Mouse (Mus musculus) midbrain, embryonic 13.5 days (tissue): ENCODE data around the gene Dock11. TPM values are rescaled to one million over a fixed set of nuclear protein-coding genes. Genes with fewer than 3 reads are reported as not detected.

Experiments used
- ATAC-seq: fragments of 200-750 bp; cut with Nextera tagmentation; 2 replicates; pipeline ENCODE4 v1.8.0; 2017; ENCODE audit warnings: mild to moderate bottlenecking, moderate TSS enrichment, moderate library complexity
- H3K27ac ChIP-seq: fragments of 300-500 bp; sonication (generic); 2 replicates; pipeline ENCODE4 v1.5.1; 2015; ENCODE audit warnings: inconsistent platforms, mild to moderate bottlenecking, moderate library complexity
- H3K27me3 ChIP-seq: fragments of 300-500 bp; sonication (generic); 2 replicates; pipeline ENCODE4 v1.6.1; 2015; ENCODE audit warnings: mild to moderate bottlenecking, inconsistent platforms
- H3K36me3 ChIP-seq: fragments of 300-500 bp; sonication (generic); 2 replicates; pipeline ENCODE4 v1.6.1; 2015; ENCODE audit warnings: mild to moderate bottlenecking, inconsistent platforms
- H3K4me1 ChIP-seq: fragments of 300-500 bp; sonication (generic); replicated peaks from 2 replicates; pipeline ENCODE4 v1.6.1; 2015; ENCODE audit warnings: inconsistent platforms
- H3K4me2 ChIP-seq: fragments of 300-500 bp; sonication (generic); replicated peaks from 2 replicates; pipeline ENCODE4 v1.6.1; 2015; ENCODE audit warnings: moderate library complexity, mild to moderate bottlenecking, inconsistent platforms
- H3K4me3 ChIP-seq: fragments of 300-500 bp; sonication (generic); replicated peaks from 2 replicates; pipeline ENCODE4 v1.5.1; 2015; ENCODE audit warnings: mild to moderate bottlenecking, inconsistent platforms
- H3K9ac ChIP-seq: fragments of 300-500 bp; sonication (generic); replicated peaks from 2 replicates; pipeline ENCODE4 v1.6.1; 2015; ENCODE audit warnings: mild to moderate bottlenecking, inconsistent platforms
- H3K9me3 ChIP-seq: fragments of 300-500 bp; sonication (generic); 2 replicates; pipeline ENCODE4 v1.6.1; 2016; ENCODE audit warnings: mild to moderate bottlenecking, inconsistent platforms
- WGBS: fragments of 180-500 bp; shearing (Covaris S2); methylation state at CpG from one replicate; pipeline ENCODE4 v1.1.7; 2015; 5-methylcytosine and 5-hydroxymethylcytosine counted together
- polyA plus RNA-seq: library from polyadenylated mRNA; unstranded; fragments of >200 nt; fragmentation: Nextera tagmentation; extraction: Ambion mirVana; gene quantifications from 2 replicates; pipeline ENCODE4 v1.2.1, GENCODE M21; 2015

Dock11 gene
- polyA plus RNA-seq, 1 experiment from 2014 or later = 16.1 TPM

GRCm38 (mm10) chrX:35920096-35920607, 31.5 kb downstream of the Dock11 start:
- no peaks in the 10 kb centered on the region for H3K36me3 ChIP-seq
- no peak overlapping the region for H3K4me2 ChIP-seq
- H3K27ac ChIP-seq = no peak overlapping the region
- H3K27me3 ChIP-seq = no peaks in the 10 kb centered on the region
- H3K9me3 ChIP-seq = no peaks in the 10 kb centered on the region
- ATAC-seq = no peak
- no peaks in the 10 kb centered on the region for H3K4me1 ChIP-seq
- 87% methylated on average over 3 of the region's 3 CpGs for WGBS
- no peak overlapping the region for H3K4me3 ChIP-seq
- H3K9ac ChIP-seq = no peak overlapping the region

GRCm38 (mm10) chrX:35921922-35922321, 33.3 kb downstream of the Dock11 start:
- no peak for ATAC-seq
- 91% methylated on average over 3 of the region's 3 CpGs for WGBS
- no peaks in the 10 kb centered on the region for H3K9me3 ChIP-seq

GRCm38 (mm10) chrX:35924705-35925264, 36.2 kb downstream of the Dock11 start:
- ATAC-seq = no peak

More at GRCm38 (mm10) chrX:35921922-35922321, 33.3 kb downstream of the Dock11 start:
- Histone ChIP-seq H3K27ac (no peak overlapping the region), H3K9ac (no peak overlapping the region), H3K4me1 (no peaks in the 10 kb centered on the region), H3K27me3 (no peaks in the 10 kb centered on the region), H3K4me3 (no peak overlapping the region), H3K36me3 (no peaks in the 10 kb centered on the region), H3K4me2 (no peak overlapping the region)

GRCm38 (mm10) chrX:35930094-35930933, 41.7 kb downstream of the Dock11 start:
- Histone ChIP-seq H3K27ac (no peak overlapping the region), H3K4me3 (no peak overlapping the region), H3K36me3 (no peaks in the 10 kb centered on the region), H3K4me2 (no peak overlapping the region), H3K9ac (no peak overlapping the region), H3K9me3 (no peaks in the 10 kb centered on the region), H3K27me3 (no peaks in the 10 kb centered on the region), H3K4me1 (no peaks in the 10 kb centered on the region)
- ATAC-seq = no peak
- 85% methylated on average over 9 of the region's 9 CpGs for WGBS

More at GRCm38 (mm10) chrX:35924705-35925264, 36.2 kb downstream of the Dock11 start:
- Histone ChIP-seq H3K4me2 (no peak overlapping the region), H3K9me3 (no peaks in the 10 kb centered on the region), H3K36me3 (no peaks in the 10 kb centered on the region), H3K4me1 (no peaks in the 10 kb centered on the region), H3K4me3 (no peak overlapping the region), H3K9ac (no peak overlapping the region), H3K27ac (no peak overlapping the region), H3K27me3 (no peaks in the 10 kb centered on the region)
- WGBS = 76% methylated on average over 1 of the region's 1 CpGs

- H3K36me3 ChIP-seq = no peaks in the 10 kb centered on the region
- H3K9ac ChIP-seq = no peak overlapping the region
- H3K4me2 ChIP-seq = no peak overlapping the region
- WGBS = 81% methylated on average over 3 of the region's 3 CpGs
- H3K4me3 ChIP-seq = no peak overlapping the region
- no peaks in the 10 kb centered on the region for H3K9me3 ChIP-seq
- no peak for ATAC-seq
- no peaks in the 10 kb centered on the region for H3K4me1 ChIP-seq
- no peak overlapping the region for H3K27ac ChIP-seq
- H3K27me3 ChIP-seq = no peaks in the 10 kb centered on the region
Measured at GRCm38 (mm10) chrX:35930934-35931406, 42.3 kb downstream of the Dock11 start.

- Histone ChIP-seq H3K36me3 (no peaks in the 10 kb centered on the region), H3K4me3 (no peak overlapping the region), H3K27me3 (no peaks in the 10 kb centered on the region), H3K4me1 (no peaks in the 10 kb centered on the region), H3K9ac (no peak overlapping the region), H3K4me2 (no peak overlapping the region), H3K27ac (no peak overlapping the region), H3K9me3 (no peaks in the 10 kb centered on the region)
- no peak for ATAC-seq
- 63% methylated on average over 1 of the region's 1 CpGs for WGBS
Measured at GRCm38 (mm10) chrX:35931945-35932344, 43.3 kb downstream of the Dock11 start.

- no peaks in the 10 kb centered on the region for H3K9me3 ChIP-seq
- no peaks in the 10 kb centered on the region for H3K27me3 ChIP-seq
- H3K4me1 ChIP-seq = no peaks in the 10 kb centered on the region
- H3K4me2 ChIP-seq = no peak overlapping the region
- H3K4me3 ChIP-seq = no peak overlapping the region
- H3K36me3 ChIP-seq = no peaks in the 10 kb centered on the region
- no peak overlapping the region for H3K9ac ChIP-seq
- no peak for ATAC-seq
- no peak overlapping the region for H3K27ac ChIP-seq
Measured at GRCm38 (mm10) chrX:35932952-35933351, 44.3 kb downstream of the Dock11 start.

GRCm38 (mm10) chrX:35938112-35938511, 49.5 kb downstream of the Dock11 start:
- Histone ChIP-seq H3K4me2 (no peak overlapping the region), H3K27ac (no peak overlapping the region), H3K9me3 (no peaks in the 10 kb centered on the region), H3K36me3 (no peaks in the 10 kb centered on the region), H3K9ac (no peak overlapping the region), H3K4me3 (no peak overlapping the region), H3K27me3 (no peaks in the 10 kb centered on the region), H3K4me1 (no peaks in the 10 kb centered on the region)
- WGBS = 82% methylated on average over 5 of the region's 5 CpGs
- ATAC-seq = no peak

GRCm38 (mm10) chrX:35946394-35946793, 57.8 kb downstream of the Dock11 start:
- H3K27ac ChIP-seq = no peak overlapping the region
- no peaks in the 10 kb centered on the region for H3K4me1 ChIP-seq
- 91% methylated on average over 1 of the region's 1 CpGs for WGBS
- H3K4me2 ChIP-seq = no peak overlapping the region
- no peak for ATAC-seq
- H3K4me3 ChIP-seq = no peak overlapping the region
- no peak overlapping the region for H3K9ac ChIP-seq
- no peaks in the 10 kb centered on the region for H3K9me3 ChIP-seq
- no peaks in the 10 kb centered on the region for H3K36me3 ChIP-seq
- no peaks in the 10 kb centered on the region for H3K27me3 ChIP-seq

GRCm38 (mm10) chrX:35950135-35950534, 61.5 kb downstream of the Dock11 start:
- Histone ChIP-seq H3K9me3 (no peaks in the 10 kb centered on the region), H3K36me3 (no peaks in the 10 kb centered on the region), H3K4me3 (no peak overlapping the region), H3K4me2 (no peak overlapping the region), H3K27ac (no peak overlapping the region), H3K9ac (no peak overlapping the region), H3K27me3 (no peaks in the 10 kb centered on the region), H3K4me1 (no peaks in the 10 kb centered on the region)
- no peak for ATAC-seq
- 95% methylated on average over 4 of the region's 4 CpGs for WGBS

- H3K4me1 ChIP-seq = no peaks in the 10 kb centered on the region
- no peak overlapping the region for H3K4me2 ChIP-seq
- no peak overlapping the region for H3K9ac ChIP-seq
- 0 out of 2 replicates have a peak, but pooled peaks cover 4% of the 10 kb centered on the region for H3K36me3 ChIP-seq
- H3K27me3 ChIP-seq = no peaks in the 10 kb centered on the region
- H3K9me3 ChIP-seq = no peaks in the 10 kb centered on the region
- WGBS = 72% methylated on average over 3 of the region's 3 CpGs
- H3K27ac ChIP-seq = no peak overlapping the region; the same call in 1 of the 2 replicates
- H3K4me3 ChIP-seq = no peak overlapping the region
- no peak for ATAC-seq
Measured at GRCm38 (mm10) chrX:35951945-35952344, 63.3 kb downstream of the Dock11 start.

- Histone ChIP-seq H3K27ac (no peak overlapping the region), H3K4me3 (no peak overlapping the region), H3K9ac (no peak overlapping the region), H3K27me3 (no peaks in the 10 kb centered on the region), H3K9me3 (no peaks in the 10 kb centered on the region), H3K4me2 (no peak overlapping the region), H3K4me1 (no peaks in the 10 kb centered on the region), H3K36me3 (0 out of 2 replicates have a peak, but pooled peaks cover 4% of the 10 kb centered on the region)
- WGBS = 76% methylated on average over 4 of the region's 4 CpGs
- ATAC-seq = no peak
Measured at GRCm38 (mm10) chrX:35952521-35953095, 64.0 kb downstream of the Dock11 start.
